Mouse (Mus musculus) liver, adult 2 months (tissue): ENCODE results near the gene Dact1. TPM values are rescaled to one million over a fixed set of nuclear protein-coding genes. Genes with fewer than 3 reads are reported as not detected.

ENCODE experiments used
- DNase-seq: peaks from one replicate; pipeline ENCODE4 v3.0.0-alpha.2; 2011; ENCODE audit warnings: low read depth, low spot score; ENCODE audit errors: extremely low read depth
- H3K27ac ChIP-seq: fragments of 200-500 bp; replicated peaks from 2 replicates; pipeline ENCODE4 v1.5.1; 2012; ENCODE audit warnings: low read depth, mild to moderate bottlenecking, control low read depth, inconsistent platforms, low read length; ENCODE audit not compliant: insufficient read depth
- H3K27me3 ChIP-seq: fragments of 200-500 bp; 2 replicates; pipeline ENCODE4 v1.6.1; 2012; ENCODE audit warnings: mild to moderate bottlenecking, moderate library complexity, low read length, inconsistent platforms; ENCODE audit not compliant: control insufficient read depth, insufficient read depth
- H3K36me3 ChIP-seq: fragments of 200-500 bp; 2 replicates; pipeline ENCODE4 v1.6.1; 2012; ENCODE audit warnings: low read length, inconsistent platforms; ENCODE audit not compliant: control insufficient read depth, insufficient read depth
- H3K4me1 ChIP-seq: fragments of 200-500 bp; 2 replicates; pipeline ENCODE4 v1.6.1; 2011; ENCODE audit warnings: low read length; ENCODE audit not compliant: control insufficient read depth, insufficient read depth
- H3K4me3 ChIP-seq: fragments of 200-500 bp; 2 replicates; pipeline ENCODE4 v1.5.1; 2011; ENCODE audit warnings: low read depth, mild to moderate bottlenecking, control low read depth, low read length, moderate library complexity; ENCODE audit not compliant: insufficient read depth
- H3K79me2 ChIP-seq: fragments of 200-500 bp; 2 replicates; pipeline ENCODE4 v1.6.1; 2012; ENCODE audit warnings: inconsistent platforms, mild to moderate bottlenecking, low read length, moderate library complexity; ENCODE audit not compliant: control insufficient read depth, insufficient read depth
- H3K9ac ChIP-seq: fragments of 200-500 bp; 2 replicates; pipeline ENCODE4 v1.6.1; 2012; ENCODE audit warnings: low read depth, mild to moderate bottlenecking, control low read depth, inconsistent platforms, low read length
- CTCF ChIP-seq: fragments of 200-500 bp; IDR thresholded peaks from 2 replicates; pipeline ENCODE4 v1.5.1; 2011; ENCODE audit warnings: low read depth, low read length, control low read depth
- POLR2A ChIP-seq: fragments of 200-500 bp; IDR thresholded peaks from 2 replicates; pipeline ENCODE4 v1.6.1; 2011; ENCODE audit warnings: low read length, control low read depth; ENCODE audit not compliant: insufficient read depth; ENCODE audit errors: extremely low read depth
- WGBS: fragments of 180-500 bp; shearing (Covaris S2); methylation state at CpG from one replicate; pipeline ENCODE4 v1.1.7; 2018; 5-methylcytosine and 5-hydroxymethylcytosine counted together
- polyA plus RNA-seq: library from polyadenylated mRNA; depleted of rRNA; stranded (reverse); fragments of >200 nt; gene quantifications from 2 replicates; pipeline ENCODE4 v1.2.3, GENCODE M21; 2012
- total RNA-seq: library from RNA; depleted of rRNA; stranded (reverse); fragments of >200 nt; gene quantifications from 2 replicates; pipeline ENCODE4 v1.2.3, GENCODE M21; 2014

Gene Dact1
- total and polyA plus RNA-seq, 2 experiments, result 1.4 to 1.7 TPM

DNA sequence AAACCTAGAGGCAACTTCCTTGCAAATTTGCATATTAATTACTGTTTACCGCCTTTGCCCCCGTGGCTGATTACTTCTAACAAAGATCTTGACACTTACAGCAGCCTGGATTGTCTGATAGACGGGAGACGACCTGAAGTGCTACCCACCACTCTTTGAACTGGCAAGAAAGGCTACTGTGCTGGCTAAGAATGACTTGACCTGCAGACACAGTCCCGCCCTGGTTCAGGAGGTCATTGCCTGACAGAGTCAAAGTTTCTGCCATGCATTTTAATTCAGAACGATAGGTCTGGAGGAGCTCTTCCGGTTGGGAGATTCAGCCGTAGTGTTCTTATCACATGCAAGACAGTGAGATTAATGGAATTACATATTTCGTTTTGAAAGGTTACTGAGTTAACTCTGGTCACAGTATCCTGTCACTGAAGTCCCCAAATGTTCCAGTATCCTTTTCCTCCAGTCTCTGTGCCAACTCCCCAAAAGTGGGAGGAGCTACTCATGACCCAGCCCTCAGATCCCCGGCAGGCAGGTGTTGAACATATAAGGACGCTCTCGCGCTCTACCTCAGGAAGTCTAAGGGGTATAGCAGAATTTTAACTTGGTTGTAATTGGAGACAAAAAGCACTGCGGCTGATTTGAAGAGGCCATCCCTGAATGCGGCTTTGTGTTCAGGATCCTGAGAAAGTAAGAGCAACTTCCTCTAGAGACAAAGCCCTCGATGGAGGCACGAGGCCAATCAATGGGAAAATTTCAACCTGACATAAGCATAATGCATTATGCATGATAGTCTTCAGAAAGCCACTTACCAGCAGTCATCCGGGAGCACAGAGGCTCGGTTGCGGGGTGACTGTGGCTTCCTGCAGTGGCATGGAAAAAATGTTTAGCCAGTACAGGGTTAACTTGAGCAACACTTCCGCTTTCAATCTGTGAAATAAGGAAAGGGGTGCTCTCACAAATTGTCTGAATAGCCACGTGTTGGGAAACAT is 15.4 kb upstream of the Dact1 start:
- WGBS, result 46% methylated on average over 22 of the region's 22 CpGs
- DNase-seq, result no peak
- Histone ChIP-seq H3K27me3 (no peaks in the 10 kb centered on the region), H3K4me3 (no peak overlapping the region), H3K27ac (no peak overlapping the region), H3K79me2 (no peaks in the 10 kb centered on the region), H3K36me3 (no peaks in the 10 kb centered on the region), H3K9ac (no peak overlapping the region), H3K4me1 (peaks cover 4% of the 10 kb centered on the region)
- TF ChIP-seq CTCF, result no peak
- no peak for TF ChIP-seq POLR2A

DNA sequence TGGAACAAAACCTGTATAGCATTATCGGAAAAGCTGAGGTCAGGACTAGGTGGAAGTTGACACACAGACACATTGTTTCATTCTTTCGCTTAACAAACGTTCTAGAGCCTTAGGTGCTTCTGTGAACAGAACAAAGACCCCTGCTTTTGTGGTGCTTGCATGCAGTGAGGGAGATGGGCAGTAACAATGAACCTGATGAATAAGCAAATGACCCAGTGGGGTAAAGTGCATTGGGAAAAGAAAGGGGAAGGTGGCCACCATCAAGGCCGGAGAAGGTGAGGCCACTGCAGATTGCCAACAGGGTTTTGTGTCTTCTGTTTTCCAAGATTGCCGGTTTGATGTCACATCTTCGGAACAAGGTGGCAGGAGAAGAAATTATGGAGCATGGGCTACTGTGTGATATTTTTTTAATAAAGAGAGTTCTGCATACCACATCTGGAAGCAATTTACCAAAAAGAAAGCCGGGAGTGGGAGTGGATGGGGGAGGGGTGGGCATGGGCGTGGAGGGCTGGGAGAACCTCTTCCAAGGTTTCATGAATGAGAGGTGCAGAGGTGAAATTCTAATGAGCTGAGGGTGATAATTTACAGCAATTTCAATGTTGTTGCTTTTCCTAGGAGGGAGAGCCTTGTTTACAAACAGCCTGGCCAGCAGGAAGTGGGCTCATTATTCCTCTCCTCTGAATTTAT is 12.7 kb upstream of the Dact1 start:
- no peak overlapping the region for H3K27ac ChIP-seq
- H3K4me3 ChIP-seq, result peak overlapping the region; percentile 3; the same call in 1 of the 2 replicates
- WGBS, result 55% methylated on average over 8 of the region's 8 CpGs
- H3K9ac ChIP-seq, result no peak overlapping the region
- DNase-seq, result no peak
- no peaks in the 10 kb centered on the region for H3K27me3 ChIP-seq
- peaks cover 4% of the 10 kb centered on the region for H3K4me1 ChIP-seq
- H3K36me3 ChIP-seq, result no peaks in the 10 kb centered on the region
- H3K79me2 ChIP-seq, result no peaks in the 10 kb centered on the region
- no peak for TF ChIP-seq POLR2A
- no peak for TF ChIP-seq CTCF

DNA sequence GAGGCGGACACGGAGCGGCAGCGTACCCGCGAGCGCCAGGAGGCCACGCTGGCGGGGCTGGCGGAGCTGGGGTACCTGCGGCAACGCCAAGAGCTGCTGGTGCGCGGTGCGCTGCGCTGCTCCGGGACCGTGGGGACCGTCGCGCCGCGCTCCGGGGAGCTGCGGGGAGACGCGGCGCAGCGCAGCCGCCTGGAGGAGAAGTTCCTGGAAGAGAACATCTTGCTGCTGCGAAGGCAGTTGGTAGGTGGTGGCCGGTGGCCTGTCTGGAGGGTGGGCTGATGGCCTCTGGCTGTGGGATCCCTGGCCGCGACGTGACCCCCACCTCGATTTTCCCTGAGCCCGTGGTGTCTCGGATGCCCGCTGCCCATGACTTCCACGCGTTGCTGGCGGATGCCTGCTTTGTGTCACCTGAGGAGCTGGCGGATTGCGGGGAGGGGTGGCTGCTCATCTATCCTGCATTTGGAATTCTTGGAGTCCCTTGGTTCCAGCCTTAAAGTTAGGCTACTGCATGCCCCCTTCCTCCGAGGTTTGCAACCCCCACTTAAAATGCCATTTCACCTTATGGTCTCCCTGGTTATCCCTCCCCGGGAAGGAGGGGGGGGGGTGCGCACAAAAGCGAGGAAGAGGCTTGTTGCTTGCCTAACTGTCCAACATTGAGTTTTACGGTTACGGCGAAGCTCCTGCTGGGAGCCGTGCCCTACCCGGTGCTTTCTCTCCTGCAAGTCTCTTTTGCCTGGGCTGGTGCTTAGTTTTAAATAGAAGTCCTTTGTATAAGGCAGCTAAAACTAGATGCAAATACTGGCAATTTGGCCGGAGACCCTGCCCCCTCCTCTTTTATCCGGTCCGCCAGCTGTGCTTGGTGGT is 616 bp downstream of the Dact1 start:
- H3K36me3 ChIP-seq, result peaks cover 19% of the 10 kb centered on the region
- TF ChIP-seq CTCF (no peak), POLR2A (no peak)
- peak overlapping the region; percentile 57 for H3K4me3 ChIP-seq
- peak; percentile 25 for DNase-seq
- H3K4me1 ChIP-seq, result no peaks in the 10 kb centered on the region
- no peaks in the 10 kb centered on the region for H3K79me2 ChIP-seq
- no peak overlapping the region; the same call in none of the 2 replicates for H3K27ac ChIP-seq
- no peaks in the 10 kb centered on the region for H3K27me3 ChIP-seq
- H3K9ac ChIP-seq, result peak overlapping the region; percentile 91
- 1% methylated on average over 54 of the region's 56 CpGs for WGBS

DNA sequence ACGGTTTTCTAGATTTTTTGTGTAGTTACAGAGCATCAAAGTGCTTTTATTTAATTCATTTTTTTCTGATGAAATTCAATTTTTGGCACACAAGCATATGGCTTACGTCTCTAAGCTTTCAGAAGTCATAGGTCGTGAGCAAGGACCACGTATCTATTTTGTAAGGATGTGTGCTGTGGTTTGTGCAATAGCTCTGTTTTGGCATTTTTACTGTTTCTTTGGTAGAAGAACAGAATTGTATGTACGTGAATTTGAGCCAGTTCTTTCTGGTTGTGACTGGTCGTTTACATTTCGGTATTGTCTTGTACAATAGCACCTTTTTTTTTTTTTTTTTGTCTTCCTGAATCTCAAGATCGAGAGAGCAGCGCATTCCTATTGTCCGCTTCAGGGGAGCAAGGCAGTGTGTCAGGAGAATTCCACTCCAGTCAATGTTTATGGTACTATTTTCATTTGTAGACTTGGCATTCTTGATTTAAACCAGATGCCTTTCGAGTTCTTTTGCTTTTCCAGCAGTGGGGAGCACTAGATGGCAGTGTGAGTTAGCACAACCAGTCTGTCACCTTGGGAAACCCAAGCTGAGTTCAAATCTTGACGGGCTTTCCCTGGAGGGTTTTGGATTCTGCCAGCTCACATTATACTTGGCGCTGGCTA is 1.7 kb downstream of the Dact1 start:
- 16% methylated on average over 13 of the region's 13 CpGs for WGBS
- H3K9ac ChIP-seq, result peak overlapping the region; percentile 42; the same call in 1 of the 2 replicates

DNA sequence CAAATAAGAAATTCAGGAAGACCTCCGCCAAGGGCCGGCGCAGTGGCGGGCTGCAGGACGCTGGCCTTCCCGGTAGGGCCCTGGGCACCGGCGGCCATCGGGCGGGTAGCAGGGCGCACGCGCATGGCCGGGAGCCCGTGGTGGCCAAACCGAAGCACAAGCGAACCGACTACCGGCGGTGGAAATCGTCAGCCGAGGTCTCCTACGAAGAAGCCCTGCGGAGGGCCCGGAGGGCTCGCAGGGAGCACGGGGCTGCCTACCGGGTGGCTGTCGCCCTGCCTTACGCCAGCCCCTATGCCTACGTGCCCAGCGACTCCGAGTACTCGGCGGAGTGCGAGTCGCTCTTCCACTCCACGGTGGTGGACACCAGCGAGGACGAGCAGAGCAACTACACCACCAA is 8.6 kb downstream of the Dact1 start:
- no peaks in the 10 kb centered on the region for H3K27me3 ChIP-seq
- H3K27ac ChIP-seq, result no peak overlapping the region
- no peaks in the 10 kb centered on the region for H3K4me1 ChIP-seq
- 96% methylated on average over 40 of the region's 40 CpGs for WGBS
- TF ChIP-seq POLR2A (no peak), CTCF (no peak)
- H3K9ac ChIP-seq, result no peak overlapping the region
- H3K79me2 ChIP-seq, result no peaks in the 10 kb centered on the region
- no peak overlapping the region for H3K4me3 ChIP-seq
- no peak for DNase-seq
- H3K36me3 ChIP-seq, result peaks cover 48% of the 10 kb centered on the region

More for the DNA sequence above, 1.7 kb downstream of the Dact1 start:
- no peak overlapping the region for H3K27ac ChIP-seq
- peaks cover 28% of the 10 kb centered on the region for H3K36me3 ChIP-seq
- TF ChIP-seq POLR2A (no peak), CTCF (peak; percentile 55)
- no peaks in the 10 kb centered on the region for H3K79me2 ChIP-seq
- no peaks in the 10 kb centered on the region for H3K4me1 ChIP-seq
- H3K4me3 ChIP-seq, result peak overlapping the region; percentile 21
- peak; percentile 74 for DNase-seq
- H3K27me3 ChIP-seq, result no peaks in the 10 kb centered on the region
